Mouse (Mus musculus): Measurements from ENCODE around the gene Mypn. TPM values are rescaled to one million over a fixed set of nuclear protein-coding genes. Genes with fewer than 3 reads are reported as not detected.

Mypn gene
- 0.24 and 0.56 TPM in 2 replicates for polyA plus RNA-seq (2015; fragmentation: Nextera tagmentation; extraction: Ambion mirVana)

DNA sequence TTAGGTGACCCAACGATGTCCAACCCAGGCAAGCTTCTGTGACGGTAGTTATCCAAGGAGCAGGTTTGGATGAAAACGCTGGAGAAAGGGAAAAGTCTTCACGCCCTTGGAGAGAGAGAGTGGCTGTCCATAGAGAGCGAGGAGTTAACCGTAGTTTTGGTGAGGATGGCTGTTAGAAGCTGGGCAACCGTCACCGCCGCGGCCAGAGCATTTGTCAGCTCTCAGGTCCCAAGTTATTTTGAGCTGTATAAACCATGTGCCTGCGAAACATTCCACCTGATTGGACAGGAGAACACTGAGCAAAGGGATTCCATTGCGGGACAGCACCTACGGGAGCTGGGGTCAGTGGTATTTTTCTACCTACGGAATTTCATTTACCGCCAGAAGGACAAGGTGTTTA is at the start of gene Mypn:
Gene Mypn (minus strand): TSS at position 225 of the 400 bp plus-strand sequence.
- Histone ChIP-seq H3K4me3 (no peak within 1 kb of the TSS), H3K4me2 (no peak within 1 kb of the TSS), H3K27ac (no peak within 1 kb of the TSS), H3K9ac (no peak within 1 kb of the TSS), H3K27me3 (no peaks in the 10 kb centered on the region), H3K9me3 (no peaks in the 10 kb centered on the region), H3K4me1 (no peaks in the 10 kb centered on the region), H3K36me3 (no peaks in the 10 kb centered on the region)
- ATAC-seq (ENCODE audit: borderline replicate concordance, extremely low read depth, low FRiP score, low TSS enrichment), result no peak
- WGBS, result 66% methylated on average over 15 of the region's 15 CpGs

DNA sequence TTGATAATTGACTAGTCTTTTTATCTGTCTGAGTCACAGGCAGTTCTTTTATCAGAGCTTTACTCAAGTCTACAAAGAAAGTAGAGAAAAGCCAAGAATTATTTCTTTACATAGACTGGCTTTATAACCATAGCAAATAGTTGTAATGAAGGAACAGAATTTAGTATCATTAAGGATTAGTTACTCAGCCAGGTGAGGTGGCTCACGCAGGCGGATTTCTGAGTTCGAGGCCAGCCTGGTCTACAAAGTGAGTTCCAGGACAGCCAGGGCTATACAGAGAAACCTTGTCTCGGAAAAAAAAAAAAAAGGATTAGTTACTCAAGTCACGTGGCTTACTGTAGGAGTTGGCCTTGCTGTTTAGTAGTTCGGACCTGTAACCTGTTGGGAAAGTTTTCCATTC is 44.7 kb upstream of the Mypn start:
- Histone ChIP-seq H3K9me3 (no peaks in the 10 kb centered on the region), H3K27me3 (no peaks in the 10 kb centered on the region), H3K36me3 (peaks cover 14% of the 10 kb centered on the region), H3K4me1 (no peaks in the 10 kb centered on the region), H3K27ac (no peak overlapping the region), H3K4me3 (no peak overlapping the region), H3K9ac (no peak overlapping the region), H3K4me2 (no peak overlapping the region)
- 95% methylated on average over 6 of the region's 6 CpGs for WGBS
- no peak for ATAC-seq (ENCODE audit: borderline replicate concordance, extremely low read depth, low FRiP score, low TSS enrichment)

DNA sequence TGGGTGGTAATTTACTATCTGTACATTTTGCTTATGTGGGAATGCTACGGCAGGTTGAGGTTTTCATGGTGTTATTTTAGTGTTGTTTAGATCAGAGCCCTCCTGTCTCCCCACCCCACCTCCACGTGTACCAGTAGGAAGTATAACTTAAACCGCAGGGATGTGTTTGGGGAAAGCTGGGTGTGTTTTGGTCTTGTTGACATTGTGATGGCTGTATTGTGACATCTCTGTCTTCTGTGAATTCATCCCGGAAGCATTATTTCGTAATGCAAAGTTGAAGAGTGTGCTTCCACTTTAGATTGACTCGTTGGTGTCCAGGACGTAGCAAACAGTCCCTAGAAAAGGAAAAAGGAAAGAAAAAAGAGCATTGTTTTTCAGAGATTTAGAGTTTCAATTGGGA is 43.7 kb upstream of the Mypn start:
- peaks cover 5% of the 10 kb centered on the region for H3K4me1 ChIP-seq
- H3K9me3 ChIP-seq, result no peaks in the 10 kb centered on the region
- ATAC-seq (ENCODE audit: borderline replicate concordance, extremely low read depth, low FRiP score, low TSS enrichment), result no peak
- 63% methylated on average over 7 of the region's 7 CpGs for WGBS
- H3K27ac ChIP-seq, result no peak overlapping the region
- no peaks in the 10 kb centered on the region for H3K27me3 ChIP-seq
- H3K4me3 ChIP-seq, result no peak overlapping the region
- no peak overlapping the region for H3K4me2 ChIP-seq
- H3K36me3 ChIP-seq, result peaks cover 14% of the 10 kb centered on the region
- H3K9ac ChIP-seq, result no peak overlapping the region

DNA sequence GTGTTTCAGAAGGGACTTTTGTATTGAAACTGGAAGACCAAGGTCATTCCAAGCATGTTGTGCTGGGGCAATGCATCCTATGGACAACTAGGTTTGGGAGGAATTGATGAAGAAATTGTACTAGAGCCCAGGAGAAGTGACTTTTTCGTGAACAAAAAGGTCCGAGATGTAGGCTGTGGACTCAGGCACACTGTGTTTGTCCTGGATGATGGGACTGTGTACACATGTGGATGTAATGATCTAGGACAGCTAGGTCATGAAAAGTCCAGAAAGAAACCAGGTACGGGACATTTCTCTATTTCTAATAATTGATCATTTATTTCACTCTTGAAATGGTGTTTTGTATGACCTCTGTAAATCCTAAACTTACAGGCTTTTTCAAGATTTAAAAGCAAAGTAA is 42.1 kb upstream of the Mypn start:
- H3K9me3 ChIP-seq, result no peaks in the 10 kb centered on the region
- no peak overlapping the region for H3K4me3 ChIP-seq
- no peaks in the 10 kb centered on the region for H3K27me3 ChIP-seq
- no peak for ATAC-seq (ENCODE audit: borderline replicate concordance, extremely low read depth, low FRiP score, low TSS enrichment)
- no peak overlapping the region for H3K27ac ChIP-seq
- H3K4me1 ChIP-seq, result peaks cover 9% of the 10 kb centered on the region
- H3K4me2 ChIP-seq, result no peak overlapping the region
- H3K36me3 ChIP-seq, result peaks cover 9% of the 10 kb centered on the region
- H3K9ac ChIP-seq, result no peak overlapping the region
- WGBS, result 92% methylated on average over 3 of the region's 3 CpGs

DNA sequence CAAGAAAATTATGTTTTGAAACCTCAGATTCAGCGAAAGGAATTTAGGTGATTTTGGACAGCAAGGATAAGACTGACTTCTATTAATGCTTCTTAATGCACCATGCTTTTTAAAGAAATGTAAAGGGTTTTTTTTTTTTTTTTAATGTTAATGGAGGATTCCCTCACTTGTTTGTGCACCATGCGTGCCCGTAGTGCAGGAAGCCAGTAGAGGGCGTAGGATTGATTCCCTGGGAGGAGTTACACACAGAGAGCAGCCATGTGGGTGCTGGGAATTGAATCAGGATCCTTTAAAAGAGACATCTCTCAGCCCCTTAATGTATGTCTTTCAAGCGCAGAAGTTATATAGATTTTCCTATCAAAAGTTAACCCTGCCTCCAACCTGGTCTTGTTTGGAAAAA is 41.0 kb upstream of the Mypn start:
- H3K27ac ChIP-seq, result peak overlapping the region; percentile 98
- no peaks in the 10 kb centered on the region for H3K27me3 ChIP-seq
- peak overlapping the region; percentile 57 for H3K4me2 ChIP-seq
- H3K9ac ChIP-seq, result peak overlapping the region; percentile 97
- peak overlapping the region; percentile 90 for H3K4me3 ChIP-seq
- ATAC-seq (ENCODE audit: borderline replicate concordance, extremely low read depth, low FRiP score, low TSS enrichment), result no peak
- 14% methylated on average over 5 of the region's 5 CpGs for WGBS
- no peaks in the 10 kb centered on the region; the same call in 1 of the 2 replicates for H3K36me3 ChIP-seq
- H3K4me1 ChIP-seq, result peaks cover 9% of the 10 kb centered on the region
- H3K9me3 ChIP-seq, result no peaks in the 10 kb centered on the region

DNA sequence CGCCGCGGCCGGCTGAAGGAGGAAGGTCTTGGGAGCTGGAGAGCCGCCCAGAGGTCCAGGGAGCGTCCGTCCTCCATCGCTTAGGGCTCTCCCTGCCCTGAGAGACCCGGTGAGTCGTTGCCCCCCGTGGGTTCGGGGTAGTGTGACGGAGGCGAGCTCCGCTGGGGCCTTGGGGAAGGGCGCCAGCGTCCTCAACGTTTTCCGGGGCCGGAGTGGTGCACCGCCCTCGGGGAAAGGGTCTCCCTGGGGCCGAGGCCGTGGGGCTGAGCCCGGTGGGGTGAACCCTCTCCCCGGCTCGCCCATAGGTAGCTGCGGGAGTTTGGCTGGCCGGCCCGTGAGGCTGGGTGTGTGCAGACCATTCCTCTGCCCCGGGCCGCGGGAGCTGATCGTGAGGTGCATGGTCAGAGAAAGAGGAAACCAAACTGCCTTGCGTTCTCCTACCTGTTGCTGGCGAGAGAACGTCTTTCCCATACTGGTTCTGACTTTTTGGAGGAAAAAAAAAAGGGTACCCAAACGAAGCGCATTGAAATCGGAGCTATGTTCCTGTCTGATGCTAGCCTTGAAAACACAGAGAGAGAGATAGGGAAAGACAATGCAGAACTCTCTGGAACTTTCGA is 40.4 kb upstream of the Mypn start:
- WGBS, result 1% methylated on average over 33 of the region's 41 CpGs

DNA sequence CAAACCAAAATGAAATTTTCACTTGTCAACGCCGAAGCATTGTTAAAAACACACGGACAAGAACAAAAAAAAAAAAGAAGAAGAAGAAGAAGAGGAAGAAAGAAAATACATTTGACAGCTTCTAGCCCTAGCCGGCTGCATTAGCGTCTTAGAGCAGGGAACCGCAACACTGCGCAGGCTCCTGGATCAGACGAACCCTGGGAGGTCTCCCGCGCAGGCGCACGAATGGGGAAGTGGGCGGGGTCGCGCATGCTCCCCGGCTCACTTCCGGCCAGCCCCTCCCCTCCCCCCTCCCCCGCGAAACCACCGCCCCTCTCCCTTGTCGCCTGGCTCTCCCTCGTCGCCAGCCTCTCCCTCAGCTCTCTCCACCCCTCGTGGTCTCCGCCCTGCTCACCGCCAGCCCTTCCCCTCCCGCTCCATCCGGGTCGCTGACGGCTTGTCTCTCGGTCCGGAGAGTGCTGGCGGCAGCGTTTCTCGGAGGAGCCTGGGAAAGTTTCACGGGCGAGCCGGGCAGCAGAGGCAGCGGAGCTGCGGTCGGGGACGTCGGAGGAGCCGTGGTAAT is 39.8 kb upstream of the Mypn start, which contains the start of gene Herc4:
Gene Herc4 (plus strand): TSS at position 318 of the 562 bp plus-strand sequence.
- Histone ChIP-seq H3K9me3 (no peaks in the 10 kb centered on the region), H3K27ac (peak within 1 kb of the TSS; percentile 98), H3K4me1 (peaks cover 9% of the 10 kb centered on the region), H3K4me2 (peak within 1 kb of the TSS; percentile 57), H3K27me3 (no peaks in the 10 kb centered on the region), H3K9ac (peak within 1 kb of the TSS; percentile 97), H3K36me3 (no peaks in the 10 kb centered on the region), H3K4me3 (peak within 1 kb of the TSS; percentile 90)
- peak; percentile 100 for ATAC-seq (ENCODE audit: borderline replicate concordance, extremely low read depth, low FRiP score, low TSS enrichment)
- under 1% methylated on average over 44 of the region's 44 CpGs for WGBS

More for the DNA sequence above, 40.4 kb upstream of the Mypn start:
- peak overlapping the region; percentile 98 for H3K27ac ChIP-seq
- H3K9ac ChIP-seq, result peak overlapping the region; percentile 97
- H3K9me3 ChIP-seq, result no peaks in the 10 kb centered on the region
- peak overlapping the region; percentile 90 for H3K4me3 ChIP-seq
- no peaks in the 10 kb centered on the region for H3K36me3 ChIP-seq
- ATAC-seq (ENCODE audit: borderline replicate concordance, extremely low read depth, low FRiP score, low TSS enrichment), result peak; percentile 83
- peak overlapping the region; percentile 57 for H3K4me2 ChIP-seq
- no peaks in the 10 kb centered on the region for H3K27me3 ChIP-seq
- H3K4me1 ChIP-seq, result peaks cover 9% of the 10 kb centered on the region

DNA sequence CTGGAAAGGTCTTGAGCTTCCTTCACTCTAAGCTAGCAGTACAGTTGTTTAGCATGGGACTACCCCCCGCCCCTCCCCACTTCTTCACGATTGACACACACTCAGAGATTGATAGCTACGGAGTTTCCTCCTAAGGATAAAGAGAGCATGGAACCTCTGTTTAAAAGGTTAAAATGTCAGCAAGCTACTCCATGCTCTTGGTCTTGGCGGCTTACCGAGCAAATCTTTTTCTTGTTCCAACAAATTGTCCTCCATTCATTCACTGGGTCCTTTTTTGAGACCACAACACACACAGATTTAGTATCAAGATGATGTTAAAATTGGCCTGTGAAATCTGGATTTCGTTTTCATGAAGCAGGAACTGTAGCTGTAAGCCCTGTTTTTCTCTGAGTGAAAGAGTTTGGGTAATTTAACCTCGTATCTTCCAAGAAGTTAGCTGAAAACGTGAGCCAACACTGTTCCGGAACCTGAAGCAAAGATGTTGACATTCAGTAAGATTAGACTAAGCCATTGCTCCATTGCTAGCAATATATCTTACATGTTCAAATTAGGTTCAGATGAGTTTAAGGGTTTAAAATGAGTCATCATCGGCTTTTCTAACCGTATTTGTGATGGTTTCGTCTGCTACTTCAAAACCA is 39.2 kb upstream of the Mypn start:
- peak overlapping the region; percentile 50 for H3K4me2 ChIP-seq
- 14% methylated on average over 12 of the region's 12 CpGs for WGBS
- peaks cover 9% of the 10 kb centered on the region for H3K4me1 ChIP-seq
- no peaks in the 10 kb centered on the region for H3K9me3 ChIP-seq
- H3K27me3 ChIP-seq, result no peaks in the 10 kb centered on the region
- H3K4me3 ChIP-seq, result peak overlapping the region; percentile 90
- H3K9ac ChIP-seq, result peak overlapping the region; percentile 43
- no peak for ATAC-seq (ENCODE audit: borderline replicate concordance, extremely low read depth, low FRiP score, low TSS enrichment)
- H3K27ac ChIP-seq, result no peak overlapping the region
- no peaks in the 10 kb centered on the region for H3K36me3 ChIP-seq

DNA sequence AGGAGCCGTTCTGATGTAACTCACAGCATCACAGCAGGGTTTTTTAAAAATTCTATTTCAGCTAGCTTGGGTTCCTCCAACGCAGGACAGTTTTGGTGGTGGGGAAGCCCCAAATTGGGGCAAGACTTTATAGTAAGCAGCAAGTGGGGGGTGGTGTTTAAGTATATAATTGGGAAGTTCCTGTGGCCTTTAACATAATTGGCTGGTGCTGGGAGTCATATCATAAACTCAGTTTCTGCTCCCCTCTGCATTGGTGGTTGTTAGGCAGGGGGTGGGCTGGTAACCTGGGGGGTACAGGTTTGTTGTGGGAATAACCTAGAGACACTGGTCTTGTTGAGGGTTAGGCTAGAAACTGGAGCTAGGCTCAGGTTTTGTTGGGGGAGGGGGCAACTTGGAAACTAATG is 37.1 kb upstream of the Mypn start:
- Histone ChIP-seq H3K27me3 (no peaks in the 10 kb centered on the region), H3K27ac (no peak overlapping the region), H3K4me3 (no peak overlapping the region), H3K4me2 (no peak overlapping the region), H3K9me3 (no peaks in the 10 kb centered on the region), H3K36me3 (no peaks in the 10 kb centered on the region), H3K4me1 (peaks cover 9% of the 10 kb centered on the region), H3K9ac (no peak overlapping the region)
- no peak for ATAC-seq (ENCODE audit: borderline replicate concordance, extremely low read depth, low FRiP score, low TSS enrichment)
- 64% methylated on average over 2 of the region's 2 CpGs for WGBS

DNA sequence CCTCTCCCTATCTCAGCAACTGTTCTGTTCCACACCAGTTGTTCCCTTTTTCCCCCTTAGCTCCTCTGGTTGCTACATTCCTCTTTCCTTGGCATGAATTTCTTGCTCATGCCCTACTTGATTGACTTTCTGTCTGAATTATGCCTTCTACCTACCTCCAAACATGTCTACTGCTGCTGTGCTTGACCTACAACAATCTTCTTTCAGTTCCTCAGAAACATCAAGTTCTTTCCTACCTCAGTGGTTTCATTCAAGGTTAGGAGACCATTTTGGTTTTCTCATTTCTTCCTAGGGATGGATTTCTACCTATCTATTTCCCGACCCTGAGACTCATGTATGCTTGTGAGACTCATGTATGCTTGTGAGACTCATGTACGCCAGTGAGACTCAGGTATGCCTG is 36.1 kb upstream of the Mypn start:
- Histone ChIP-seq H3K4me3 (no peak overlapping the region), H3K36me3 (no peaks in the 10 kb centered on the region), H3K4me1 (peaks cover 9% of the 10 kb centered on the region), H3K27ac (no peak overlapping the region), H3K4me2 (no peak overlapping the region), H3K9ac (no peak overlapping the region), H3K27me3 (no peaks in the 10 kb centered on the region), H3K9me3 (no peaks in the 10 kb centered on the region)
- 71% methylated on average over 2 of the region's 2 CpGs for WGBS
- no peak for ATAC-seq (ENCODE audit: borderline replicate concordance, extremely low read depth, low FRiP score, low TSS enrichment)

DNA sequence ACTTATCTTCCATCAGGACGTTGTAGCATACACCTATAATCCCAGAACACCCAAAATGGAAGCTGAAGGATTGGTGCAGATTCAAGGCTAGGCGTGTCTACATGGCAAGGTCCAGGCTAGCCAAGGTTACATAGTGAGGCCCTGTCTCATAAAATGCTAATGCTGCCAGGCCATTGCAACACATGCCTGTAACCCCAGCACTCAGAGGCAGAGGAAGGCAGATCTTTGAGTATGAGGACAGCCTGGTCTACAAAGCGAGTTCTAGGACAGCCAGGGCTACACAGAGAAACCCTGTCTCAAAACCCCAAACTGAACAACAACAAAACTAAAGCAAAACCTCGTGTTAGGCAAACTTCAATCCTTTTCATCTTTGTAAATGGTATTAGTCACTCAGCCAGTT is 34.3 kb upstream of the Mypn start:
- peaks cover 9% of the 10 kb centered on the region for H3K4me1 ChIP-seq
- no peaks in the 10 kb centered on the region for H3K9me3 ChIP-seq
- H3K27ac ChIP-seq, result no peak overlapping the region
- no peak overlapping the region for H3K4me3 ChIP-seq
- 67% methylated on average over 4 of the region's 4 CpGs for WGBS
- no peaks in the 10 kb centered on the region for H3K27me3 ChIP-seq
- no peaks in the 10 kb centered on the region for H3K36me3 ChIP-seq
- H3K9ac ChIP-seq, result no peak overlapping the region
- ATAC-seq (ENCODE audit: borderline replicate concordance, extremely low read depth, low FRiP score, low TSS enrichment), result no peak
- no peak overlapping the region for H3K4me2 ChIP-seq

DNA sequence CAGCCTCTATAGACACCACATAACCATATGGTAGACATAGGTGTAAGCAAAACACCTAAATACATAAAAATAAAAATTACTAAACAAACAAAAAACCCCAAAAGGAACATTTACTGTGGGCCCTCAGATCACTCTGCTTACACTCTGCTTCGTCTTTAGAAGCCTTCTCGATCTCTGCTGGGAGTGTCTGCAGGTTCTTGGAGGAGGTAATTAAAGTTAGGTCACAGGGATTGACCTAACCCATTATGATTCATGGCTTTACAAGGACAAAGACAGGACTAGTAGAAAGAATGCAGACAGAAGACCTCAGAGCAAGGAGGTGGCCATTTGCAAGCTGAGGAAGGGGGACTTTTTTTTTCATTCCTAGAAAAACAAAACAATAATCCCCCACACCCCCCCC is 33.5 kb upstream of the Mypn start:
- Histone ChIP-seq H3K4me1 (peaks cover 1% of the 10 kb centered on the region; the same call in 1 of the 2 replicates), H3K27ac (no peak overlapping the region), H3K36me3 (no peaks in the 10 kb centered on the region), H3K9me3 (no peaks in the 10 kb centered on the region), H3K27me3 (no peaks in the 10 kb centered on the region), H3K4me3 (no peak overlapping the region), H3K4me2 (no peak overlapping the region), H3K9ac (no peak overlapping the region)
- ATAC-seq (ENCODE audit: borderline replicate concordance, extremely low read depth, low FRiP score, low TSS enrichment), result no peak
- WGBS, result 69% methylated on average over 2 of the region's 2 CpGs

Measured in lung, embryonic 15.5 days (tissue).